Mouse (Mus musculus): ENCODE results near the gene Serpinf2. TPM values are rescaled to one million over a fixed set of nuclear protein-coding genes. Genes with fewer than 3 reads are reported as not detected.

Serpinf2 gene
- total RNA-seq, 2 experiments from 2014 or later: not detected

- intact Hi-C loops (cut with DNase I): no loop called here
- no peak for DNase-seq
Observed at GRCm38 (mm10) chr11:75438804-75439203, 587 bp downstream of the Serpinf2 start.

DNA sequence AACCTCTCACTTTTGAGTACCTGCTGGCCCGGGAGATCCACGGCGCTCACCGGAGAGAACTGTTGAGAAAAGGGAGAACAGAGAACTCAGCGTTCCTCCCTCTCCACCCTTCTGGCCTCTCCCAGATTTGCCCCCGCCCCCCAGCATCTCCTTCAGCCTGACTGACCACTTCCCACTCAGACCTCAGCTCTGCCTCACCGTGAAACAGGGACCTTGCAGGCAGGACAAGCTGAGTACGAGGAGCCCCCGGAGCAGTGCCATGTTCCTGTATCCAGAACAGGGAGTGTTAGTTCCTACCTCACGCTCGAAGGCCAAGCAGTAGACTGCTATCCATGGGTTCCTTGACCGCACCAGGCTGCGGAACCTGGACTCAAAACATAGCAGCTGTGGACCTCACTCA lies 1.2 kb downstream of the Serpinf2 start:
- DNase-seq: no peak
- intact Hi-C loops (cut with DNase I): no loop called here

GRCm38 (mm10) chr11:75434138-75434537 lies 5.3 kb downstream of the Serpinf2 start:
- intact Hi-C loops (cut with DNase I): no loop called here
- DNase-seq: no peak

GRCm38 (mm10) chr11:75431307-75431706 lies 8.1 kb downstream of the Serpinf2 start:
- no peak for DNase-seq
- intact Hi-C loops (cut with DNase I): no loop called here

DNA sequence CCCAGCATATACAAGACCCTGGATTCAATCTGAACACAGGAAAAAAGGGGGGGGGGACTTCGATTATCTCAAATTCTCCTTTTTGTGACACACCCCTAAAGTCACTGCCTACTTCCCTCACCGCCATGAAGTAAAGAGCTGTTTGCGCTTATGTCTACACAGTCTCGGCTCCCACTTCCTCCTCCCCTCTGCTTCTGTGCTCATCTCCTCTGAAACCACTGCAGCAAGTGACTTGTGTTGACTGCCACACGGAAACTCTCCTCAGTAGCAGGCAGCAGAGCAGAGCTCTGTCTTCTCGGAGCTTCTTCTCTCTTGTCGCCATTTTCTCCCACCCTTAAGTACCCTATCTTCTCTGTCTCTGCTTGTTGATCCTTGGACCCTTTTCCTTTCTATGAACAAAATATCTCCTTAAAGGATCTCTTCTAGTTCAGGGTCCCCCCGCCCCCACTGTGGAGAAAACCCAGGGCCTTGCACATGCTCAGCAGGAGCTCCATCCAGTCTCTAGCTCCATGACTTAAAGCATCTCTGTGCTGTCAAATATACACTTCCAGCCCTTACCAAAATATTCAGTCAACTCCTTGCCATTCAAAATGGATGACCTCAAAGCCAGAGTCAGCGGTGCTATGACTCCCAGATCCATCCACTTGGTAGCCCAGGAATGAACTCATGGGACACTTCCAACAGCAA lies 10.2 kb downstream of the Serpinf2 start:
- intact Hi-C loops (cut with DNase I): no loop called here
- no peak for DNase-seq

- intact Hi-C loops (cut with DNase I): no loop called here
- DNase-seq: no peak
Observed at GRCm38 (mm10) chr11:75424459-75424858, 14.9 kb downstream of the Serpinf2 start.

- intact Hi-C loops (cut with DNase I): no loop called here
- DNase-seq: no peak
Observed at GRCm38 (mm10) chr11:75424033-75424432, 15.4 kb downstream of the Serpinf2 start.

DNA sequence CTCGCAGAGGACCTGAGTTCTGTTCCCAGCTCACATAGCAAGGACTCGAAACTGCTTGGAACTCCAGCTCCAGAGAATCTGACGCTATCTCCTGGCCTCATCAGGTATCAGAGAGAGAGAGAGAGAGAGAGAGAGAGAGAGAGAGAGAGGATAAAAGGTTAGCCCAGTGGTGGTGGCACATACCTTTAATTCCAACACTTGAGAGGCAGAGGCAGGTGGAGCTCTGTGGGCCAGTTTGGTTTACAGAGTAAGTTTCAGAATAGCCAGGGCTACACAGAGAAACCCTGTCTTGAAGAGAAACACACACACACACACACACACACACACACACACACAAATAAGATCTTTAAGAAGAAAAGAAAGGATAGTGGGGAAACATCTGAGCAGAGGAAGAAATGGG lies 16.3 kb downstream of the Serpinf2 start:
- intact Hi-C loops (cut with DNase I): no loop called here
- no peak for DNase-seq

DNA sequence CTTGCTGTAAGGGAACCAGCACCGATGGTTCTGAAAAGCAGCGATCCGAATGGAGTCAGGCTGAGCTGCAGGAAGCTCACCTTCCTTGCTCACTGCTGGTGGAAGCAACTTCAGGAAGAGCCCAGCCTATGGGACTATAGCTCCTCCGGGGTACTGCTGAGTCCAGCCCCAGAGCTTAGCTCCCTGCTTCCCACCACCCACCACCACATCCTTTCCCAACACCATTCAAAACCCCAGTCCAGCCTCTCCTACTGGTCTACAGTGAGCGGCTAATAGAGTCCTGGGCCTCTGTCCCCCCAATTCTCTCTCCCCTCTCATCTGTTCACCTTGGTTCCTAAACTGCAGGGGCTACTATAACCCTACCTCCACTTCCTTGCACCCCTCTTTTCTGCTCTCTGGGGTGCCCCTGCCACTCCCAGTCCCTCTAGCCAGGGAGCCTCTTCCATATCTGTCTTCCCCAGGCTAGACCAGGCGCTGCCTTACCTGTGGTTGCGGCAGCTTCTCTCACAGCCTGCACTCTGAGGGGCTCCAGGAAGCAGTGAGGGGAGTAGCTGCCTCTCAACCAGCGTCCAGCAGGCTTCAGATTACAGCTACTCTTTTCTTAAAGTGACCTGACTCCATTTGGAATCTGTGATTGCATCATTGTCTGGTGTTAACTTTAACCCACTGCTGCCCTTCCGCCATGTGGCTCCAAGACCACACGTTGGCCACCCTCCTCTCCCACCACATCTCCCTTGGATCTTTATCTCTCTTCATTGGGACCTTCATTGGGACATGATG lies 17.2 kb downstream of the Serpinf2 start, which contains the start of gene Serpinf1:
Serpinf1 (minus strand) TSS at position 689 of the 780 bp plus-strand sequence.
- intact Hi-C loops (cut with DNase I): no loop called here
- DNase-seq: no peak

DNA sequence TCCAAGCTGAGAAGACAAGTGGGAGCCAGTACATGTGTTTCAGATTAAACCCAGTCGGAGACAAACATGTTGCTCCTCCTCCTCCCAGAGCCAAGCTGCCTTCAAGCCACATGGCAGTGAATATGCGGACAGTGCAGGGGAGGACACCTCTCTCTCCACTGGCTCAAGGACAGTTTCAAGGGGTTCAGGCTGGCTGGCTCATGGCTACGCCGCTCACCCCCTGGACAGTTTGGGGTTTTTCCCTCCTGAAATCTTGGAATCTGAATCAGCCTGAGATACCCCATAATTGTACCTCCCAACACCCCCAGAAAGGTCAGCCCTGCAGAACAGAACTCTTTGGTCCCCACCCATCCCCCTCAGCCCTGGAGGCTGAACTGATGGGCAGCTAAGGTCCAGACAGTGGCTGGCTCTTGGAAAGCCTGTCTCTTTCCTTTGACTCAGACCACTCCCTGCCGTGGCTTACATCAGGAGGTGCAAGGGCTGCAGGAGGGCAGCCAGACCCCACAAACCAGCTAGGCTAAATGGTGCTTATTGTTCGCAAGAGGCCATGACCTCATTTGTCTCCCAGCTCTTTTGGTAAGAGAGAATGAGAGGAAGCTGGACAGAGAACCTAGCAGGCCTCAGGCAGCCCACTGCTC lies 17.9 kb downstream of the Serpinf2 start:
- intact Hi-C loops (cut with DNase I): no loop called here
- DNase-seq: peak in 1 of 2 experiments; percentile 23

DNA sequence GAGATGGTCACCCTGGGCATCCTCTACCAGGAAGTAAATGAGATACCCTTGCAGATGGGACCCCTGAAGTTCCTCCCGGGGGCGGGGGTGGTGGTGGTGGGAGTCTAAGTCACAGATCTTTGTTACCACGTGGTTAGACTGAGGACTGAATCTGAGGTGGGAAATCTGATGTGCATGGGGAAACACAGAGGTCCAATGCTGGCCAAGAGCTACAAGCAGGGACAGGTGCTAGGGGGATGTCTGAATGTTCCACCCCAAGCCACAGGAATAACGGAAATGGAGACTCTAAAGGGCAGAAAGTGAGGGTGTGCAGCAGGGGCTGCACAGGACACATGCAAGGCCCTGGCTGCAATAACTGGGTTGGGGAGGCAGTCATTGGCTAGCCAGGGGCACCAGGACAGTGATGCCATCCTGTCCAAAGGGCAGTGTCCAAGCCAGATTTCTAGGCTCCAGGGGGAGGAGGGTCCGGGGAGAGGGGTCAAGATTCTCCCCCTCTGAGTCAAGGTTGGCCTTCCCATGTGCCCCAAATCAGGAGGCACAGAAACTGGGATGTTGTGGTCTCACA lies 18.5 kb downstream of the Serpinf2 start:
- intact Hi-C loops (cut with DNase I): no loop called here
- no peak for DNase-seq

DNA sequence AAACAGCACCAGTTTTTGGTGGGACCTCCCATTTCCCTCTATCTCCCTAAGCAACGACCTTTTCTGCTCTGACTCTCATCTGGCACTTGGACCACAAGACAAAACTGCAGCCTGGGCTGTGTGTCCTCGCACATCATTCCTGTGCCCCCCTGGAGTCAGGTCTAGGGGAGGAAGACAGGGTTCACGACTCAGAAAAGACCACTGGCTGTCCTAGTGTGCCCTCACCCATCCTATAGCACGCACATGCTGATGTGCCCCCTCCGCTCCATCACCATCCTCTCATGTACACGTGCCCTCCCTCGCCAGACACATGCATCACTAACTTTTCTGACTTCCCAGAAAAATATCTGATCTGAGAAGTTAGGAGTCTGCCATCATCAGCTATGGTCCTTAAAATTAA lies 19.4 kb downstream of the Serpinf2 start:
- DNase-seq: no peak
- intact Hi-C loops (cut with DNase I): no loop called here

DNA sequence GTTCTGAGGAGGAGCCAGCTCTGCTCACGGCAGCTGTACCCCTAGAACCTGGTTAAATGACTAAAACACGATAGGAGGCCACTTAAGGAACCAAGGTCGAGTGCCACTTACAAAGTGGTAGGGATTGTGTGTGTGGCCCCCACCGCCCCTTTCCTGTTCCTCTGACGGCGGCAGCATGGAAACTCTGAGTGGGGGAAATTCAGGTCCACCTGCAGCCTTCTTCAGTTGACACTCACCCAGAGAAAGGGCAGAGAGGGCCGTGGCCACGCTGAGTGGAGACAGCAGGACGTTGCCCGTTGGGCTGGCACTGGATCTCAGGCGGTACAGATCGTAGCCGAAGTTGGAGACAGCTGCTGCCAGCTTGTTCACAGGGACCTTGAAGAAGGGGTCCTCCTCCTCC lies 23.4 kb downstream of the Serpinf2 start:
- no peak for DNase-seq

GRCm38 (mm10) chr11:75415096-75415495 lies 24.3 kb downstream of the Serpinf2 start:
- peak in 1 of 2 experiments; percentile 10 for DNase-seq
- intact Hi-C loops (cut with DNase I): no loop called here

More for the DNA sequence above, 23.4 kb downstream of the Serpinf2 start:
- intact Hi-C loops (cut with DNase I): no loop called here

GRCm38 (mm10) chr11:75410591-75410990 lies 28.8 kb downstream of the Serpinf2 start:
- no peak for DNase-seq
- intact Hi-C loops (cut with DNase I): no loop called here

GRCm38 (mm10) chr11:75409679-75410575 lies 29.5 kb downstream of the Serpinf2 start:
- no peak for DNase-seq
- intact Hi-C loops (cut with DNase I): no loop called here

GRCm38 (mm10) chr11:75406865-75407264 lies 32.5 kb downstream of the Serpinf2 start:
- peak in 1 of 2 experiments; percentile 59 for DNase-seq
- intact Hi-C loops (cut with DNase I): no loop called here

DNA sequence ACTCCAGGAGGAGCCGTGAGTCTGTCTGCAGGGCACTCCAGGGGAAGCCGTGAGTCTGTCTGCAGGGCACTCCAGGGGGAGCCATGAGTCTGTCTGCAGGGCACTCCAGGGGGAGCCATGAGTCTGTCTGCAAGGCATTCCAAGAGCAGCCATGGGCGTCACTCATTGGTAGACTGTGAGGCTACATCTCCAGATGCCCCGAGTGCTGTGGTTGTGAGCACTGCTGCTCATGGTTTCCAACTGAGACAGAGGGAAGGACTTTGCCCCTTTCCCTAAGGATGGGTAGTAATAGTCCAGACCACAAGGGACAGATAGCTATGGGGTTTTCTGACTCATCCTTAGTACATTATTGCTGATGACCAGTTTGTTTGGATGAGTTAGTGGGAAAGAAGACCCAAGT lies 33.3 kb downstream of the Serpinf2 start:
- intact Hi-C loops (cut with DNase I): no loop called here
- no peak for DNase-seq

- DNase-seq: no peak
- intact Hi-C loops (cut with DNase I): loop anchor here (5.0 kb wide), 2 partner anchors 108 to 212 kb away; partner anchors contain the start of genes Dph1, Rilp, Rtn4rl1 and Scarf1
Observed at GRCm38 (mm10) chr11:75404801-75405200, 34.6 kb downstream of the Serpinf2 start.
